Comparison of ENCODE assay signal across 8 mouse cellular contexts in genomic region chr12:79974530-79974929, GRCm38 (mm10).
DNase-seq lines count a peak whose midpoint lies in the region; ATAC-seq lines count a peak whose summit lies in the region.
"Had no signal": no experiment of that assay in that cellular context is flagged by ENCODE, and none has a peak within 500 bp of the region (broad histone marks: within the 10 kb centered on the region; RNA-seq: fewer than 3 reads in every experiment).

No protein-coding gene starts in this region.

- no peak for ATAC-seq in neural tube, embryonic 11.5 days (ENCODE audit: insufficient read depth, low FRiP score, low TSS enrichment)
- 0 out of 2 replicates have a peak, but pooled peaks have one; percentile 21 for ATAC-seq in intestine, embryonic 16.5 days
- peak; percentile 27; the same call in 1 of the 2 replicates for ATAC-seq in stomach, embryonic 15.5 days (ENCODE audit: insufficient read depth, low FRiP score, low read depth)

- H3K27ac ChIP-seq in neural tube, embryonic 11.5 days (ENCODE audit: low read depth, low read length), result peak overlapping the region; percentile 53
- H3K27ac ChIP-seq in heart, embryonic 10.5 days, result peak overlapping the region; percentile 87
- peak overlapping the region; percentile 91 for H3K27ac ChIP-seq in intestine, embryonic 16.5 days (ENCODE audit: low read length)
- H3K27ac ChIP-seq in stomach, embryonic 15.5 days, result peak overlapping the region; percentile 92

- H3K9me3 ChIP-seq in neural tube, embryonic 11.5 days (ENCODE audit: control insufficient read depth, low read length), result no peaks in the 10 kb centered on the region
- H3K9me3 ChIP-seq in heart, embryonic 10.5 days, result no peaks in the 10 kb centered on the region
- H3K9me3 ChIP-seq in intestine, embryonic 16.5 days (ENCODE audit: control insufficient read depth, low read length), result no peaks in the 10 kb centered on the region
- no peaks in the 10 kb centered on the region for H3K9me3 ChIP-seq in stomach, embryonic 15.5 days

- peaks cover 32% of the 10 kb centered on the region for H3K4me1 ChIP-seq in neural tube, embryonic 11.5 days (ENCODE audit: control insufficient read depth, insufficient read depth, low read length)
- peaks cover 57% of the 10 kb centered on the region for H3K4me1 ChIP-seq in heart, embryonic 10.5 days
- peaks cover 39% of the 10 kb centered on the region for H3K4me1 ChIP-seq in intestine, embryonic 16.5 days (ENCODE audit: control insufficient read depth, insufficient read depth, low read length)
- peaks cover 48% of the 10 kb centered on the region for H3K4me1 ChIP-seq in stomach, embryonic 15.5 days

- H3K36me3 ChIP-seq in neural tube, embryonic 11.5 days (ENCODE audit: control insufficient read depth, insufficient read depth, low read length), result no peaks in the 10 kb centered on the region
- no peaks in the 10 kb centered on the region for H3K36me3 ChIP-seq in heart, embryonic 10.5 days
- H3K36me3 ChIP-seq in intestine, embryonic 16.5 days (ENCODE audit: control insufficient read depth, insufficient read depth, low read length), result no peaks in the 10 kb centered on the region
- no peaks in the 10 kb centered on the region for H3K36me3 ChIP-seq in stomach, embryonic 15.5 days

- peak overlapping the region; percentile 26; the same call in 1 of the 2 replicates for H3K9ac ChIP-seq in neural tube, embryonic 11.5 days (ENCODE audit: low read length)
- 0 out of 2 replicates have a peak overlapping the region, but pooled peaks have one; percentile 40 for H3K9ac ChIP-seq in intestine, embryonic 16.5 days (ENCODE audit: low read depth, low read length)
- no peak overlapping the region for H3K9ac ChIP-seq in stomach, embryonic 15.5 days

- 59% methylated on average over 7 of the region's 7 CpGs for WGBS in neural tube, embryonic 11.5 days
- 43% methylated on average over 7 of the region's 7 CpGs for WGBS in heart, embryonic 10.5 days
- 46% methylated on average over 7 of the region's 7 CpGs for WGBS in intestine, embryonic 16.5 days
- 36% methylated on average over 7 of the region's 7 CpGs for WGBS in stomach, embryonic 15.5 days

- no peak for DNase-seq in neural tube, embryonic 11.5 days (ENCODE audit: low spot score)
- no peak for DNase-seq in neural tube, embryonic 10.5 days (ENCODE audit: extremely low spot score, low spot score)
- DNase-seq in heart, embryonic 10.5 days (ENCODE audit: low spot score), result peak; percentile 86
- no peak for DNase-seq in cerebellum, postnatal 25 days
- no peak for DNase-seq in gastrocnemius, postnatal 14 days
- DNase-seq: spleen, adult 18-20 months had no signal

- H3K4me2 ChIP-seq in neural tube, embryonic 11.5 days (ENCODE audit: low read depth), result no peak overlapping the region
- H3K4me2 ChIP-seq in intestine, embryonic 16.5 days (ENCODE audit: low read depth, low read length), result no peak overlapping the region
- H3K4me2 ChIP-seq in stomach, embryonic 15.5 days, result no peak overlapping the region

- H3K4me3 ChIP-seq in neural tube, embryonic 11.5 days (ENCODE audit: low read depth, low read length), result no peak overlapping the region
- no peak overlapping the region for H3K4me3 ChIP-seq in heart, embryonic 10.5 days
- no peak overlapping the region for H3K4me3 ChIP-seq in intestine, embryonic 16.5 days (ENCODE audit: low read length)
- no peak overlapping the region for H3K4me3 ChIP-seq in stomach, embryonic 15.5 days (replicated peaks)

- no peaks in the 10 kb centered on the region for H3K27me3 ChIP-seq in neural tube, embryonic 11.5 days (ENCODE audit: control insufficient read depth, insufficient read depth, low read length)
- H3K27me3 ChIP-seq in heart, embryonic 10.5 days (ENCODE audit: insufficient read depth, poor library complexity, severe bottlenecking), result no peaks in the 10 kb centered on the region
- H3K27me3 ChIP-seq in intestine, embryonic 16.5 days (replicated peaks; ENCODE audit: control insufficient read depth, insufficient read depth, low read length), result no peaks in the 10 kb centered on the region
- no peaks in the 10 kb centered on the region for H3K27me3 ChIP-seq in stomach, embryonic 15.5 days (replicated peaks)

- intact Hi-C loops in gastrocnemius, postnatal 14 days (cut with DNase I; ENCODE audit: low total_unique reads), result no loop called here
